Mouse (Mus musculus): ENCODE measurements around the gene Hist2h3c1. TPM values are rescaled to one million over a fixed set of nuclear protein-coding genes. Genes with fewer than 3 reads are reported as not detected.

Gene Hist2h3c1
- polyA plus RNA-seq, 1 experiment from 2014 or later: 0.42 TPM

GRCm38 (mm10) chr3:96261623-96262022 lies 15.1 kb downstream of the Hist2h3c1 start:
- Histone ChIP-seq H3K4me3 (ENCODE audit: low read depth, low read length) (no peak overlapping the region; the same call in 1 of the 2 replicates), H3K9me3 (ENCODE audit: control insufficient read depth, low read length) (no peaks in the 10 kb centered on the region), H3K27me3 (ENCODE audit: control insufficient read depth, insufficient read depth, low read length) (no peaks in the 10 kb centered on the region), H3K27ac (ENCODE audit: low read depth, low read length) (peak overlapping the region; percentile 98), H3K9ac (ENCODE audit: low read length) (peak overlapping the region; percentile 82), H3K4me2 (ENCODE audit: low read depth) (peak overlapping the region; percentile 83), H3K4me1 (ENCODE audit: control insufficient read depth, insufficient read depth, low read length) (peaks cover 13% of the 10 kb centered on the region; the same call in 1 of the 2 replicates), H3K36me3 (ENCODE audit: control insufficient read depth, insufficient read depth, low read length) (no peaks in the 10 kb centered on the region)
- WGBS: 60% methylated on average over 3 of the region's 3 CpGs
- DNase-seq (ENCODE audit: low spot score) (no peak), ATAC-seq (ENCODE audit: insufficient read depth, low FRiP score, low TSS enrichment) (no peak)

- Histone ChIP-seq H3K9ac (ENCODE audit: low read length) (peak overlapping the region; percentile 82), H3K36me3 (ENCODE audit: control insufficient read depth, insufficient read depth, low read length) (no peaks in the 10 kb centered on the region), H3K9me3 (ENCODE audit: control insufficient read depth, low read length) (no peaks in the 10 kb centered on the region), H3K4me2 (ENCODE audit: low read depth) (peak overlapping the region; percentile 83), H3K4me1 (ENCODE audit: control insufficient read depth, insufficient read depth, low read length) (peaks cover 16% of the 10 kb centered on the region; the same call in 1 of the 2 replicates), H3K27me3 (ENCODE audit: control insufficient read depth, insufficient read depth, low read length) (no peaks in the 10 kb centered on the region), H3K27ac (ENCODE audit: low read depth, low read length) (peak overlapping the region; percentile 98), H3K4me3 (ENCODE audit: low read depth, low read length) (peak overlapping the region; percentile 57)
- under 1% methylated on average over 19 of the region's 19 CpGs for WGBS
- DNase-seq (ENCODE audit: low spot score): peak; percentile 84
- peak; percentile 82 for ATAC-seq (ENCODE audit: insufficient read depth, low FRiP score, low TSS enrichment)
Observed at GRCm38 (mm10) chr3:96262216-96262875, 15.9 kb downstream of the Hist2h3c1 start.

GRCm38 (mm10) chr3:96262979-96263550 lies 16.6 kb downstream of the Hist2h3c1 start, which contains the start of gene Hist2h4:
Hist2h4 (minus strand) TSS chr3:96263311.
- peak within 1 kb of the TSS; percentile 82 for H3K9ac ChIP-seq (ENCODE audit: low read length)
- WGBS: under 1% methylated on average over 40 of the region's 40 CpGs

GRCm38 (mm10) chr3:96263558-96264403 lies 17.3 kb downstream of the Hist2h3c1 start:
- DNase-seq (ENCODE audit: low spot score) (peak; percentile 67), ATAC-seq (ENCODE audit: insufficient read depth, low FRiP score, low TSS enrichment) (no peak; the same call in 1 of the 2 replicates)
- Histone ChIP-seq H3K4me3 (ENCODE audit: low read depth, low read length) (peak overlapping the region; percentile 57), H3K36me3 (ENCODE audit: control insufficient read depth, insufficient read depth, low read length) (no peaks in the 10 kb centered on the region), H3K4me1 (ENCODE audit: control insufficient read depth, insufficient read depth, low read length) (peaks cover 19% of the 10 kb centered on the region; the same call in 1 of the 2 replicates), H3K27ac (ENCODE audit: low read depth, low read length) (peak overlapping the region; percentile 98), H3K9ac (ENCODE audit: low read length) (peak overlapping the region; percentile 82), H3K27me3 (ENCODE audit: control insufficient read depth, insufficient read depth, low read length) (no peaks in the 10 kb centered on the region), H3K9me3 (ENCODE audit: control insufficient read depth, low read length) (no peaks in the 10 kb centered on the region), H3K4me2 (ENCODE audit: low read depth) (peak overlapping the region; percentile 83)
- 9% methylated on average over 27 of the region's 27 CpGs for WGBS

More at GRCm38 (mm10) chr3:96262979-96263550, 16.6 kb downstream of the Hist2h3c1 start, which contains the start of gene Hist2h4:
- Histone ChIP-seq H3K4me3 (ENCODE audit: low read depth, low read length) (peak within 1 kb of the TSS; percentile 57), H3K27me3 (ENCODE audit: control insufficient read depth, insufficient read depth, low read length) (no peaks in the 10 kb centered on the region), H3K4me2 (ENCODE audit: low read depth) (peak within 1 kb of the TSS; percentile 83), H3K9me3 (ENCODE audit: control insufficient read depth, low read length) (no peaks in the 10 kb centered on the region), H3K27ac (ENCODE audit: low read depth, low read length) (peak within 1 kb of the TSS; percentile 98), H3K36me3 (ENCODE audit: control insufficient read depth, insufficient read depth, low read length) (no peaks in the 10 kb centered on the region), H3K4me1 (ENCODE audit: control insufficient read depth, insufficient read depth, low read length) (peaks cover 16% of the 10 kb centered on the region; the same call in 1 of the 2 replicates)
- ATAC-seq (ENCODE audit: insufficient read depth, low FRiP score, low TSS enrichment) (peak; percentile 83), DNase-seq (ENCODE audit: low spot score) (peak; percentile 94)

GRCm38 (mm10) chr3:96264404-96264949 lies 18.0 kb downstream of the Hist2h3c1 start:
- H3K36me3 ChIP-seq (ENCODE audit: control insufficient read depth, insufficient read depth, low read length): no peaks in the 10 kb centered on the region
- H3K27me3 ChIP-seq (ENCODE audit: control insufficient read depth, insufficient read depth, low read length): no peaks in the 10 kb centered on the region
- peak overlapping the region; percentile 98 for H3K27ac ChIP-seq (ENCODE audit: low read depth, low read length)
- WGBS: 76% methylated on average over 7 of the region's 7 CpGs
- peaks cover 19% of the 10 kb centered on the region; the same call in 1 of the 2 replicates for H3K4me1 ChIP-seq (ENCODE audit: control insufficient read depth, insufficient read depth, low read length)
- H3K4me2 ChIP-seq (ENCODE audit: low read depth): peak overlapping the region; percentile 83
- no peak for ATAC-seq (ENCODE audit: insufficient read depth, low FRiP score, low TSS enrichment)
- H3K4me3 ChIP-seq (ENCODE audit: low read depth, low read length): no peak overlapping the region
- no peaks in the 10 kb centered on the region for H3K9me3 ChIP-seq (ENCODE audit: control insufficient read depth, low read length)
- DNase-seq (ENCODE audit: low spot score): no peak
- H3K9ac ChIP-seq (ENCODE audit: low read length): peak overlapping the region; percentile 82

GRCm38 (mm10) chr3:96266132-96266710 lies 19.7 kb downstream of the Hist2h3c1 start:
- no peaks in the 10 kb centered on the region for H3K36me3 ChIP-seq (ENCODE audit: control insufficient read depth, insufficient read depth, low read length)
- no peak overlapping the region for H3K4me2 ChIP-seq (ENCODE audit: low read depth)
- no peaks in the 10 kb centered on the region for H3K27me3 ChIP-seq (ENCODE audit: control insufficient read depth, insufficient read depth, low read length)
- H3K9me3 ChIP-seq (ENCODE audit: control insufficient read depth, low read length): no peaks in the 10 kb centered on the region
- ATAC-seq (ENCODE audit: insufficient read depth, low FRiP score, low TSS enrichment) (no peak), DNase-seq (ENCODE audit: low spot score) (no peak)
- peaks cover 22% of the 10 kb centered on the region; the same call in 1 of the 2 replicates for H3K4me1 ChIP-seq (ENCODE audit: control insufficient read depth, insufficient read depth, low read length)
- no peak overlapping the region for H3K9ac ChIP-seq (ENCODE audit: low read length)
- H3K4me3 ChIP-seq (ENCODE audit: low read depth, low read length): no peak overlapping the region
- H3K27ac ChIP-seq (ENCODE audit: low read depth, low read length): no peak overlapping the region
- WGBS: 94% methylated on average over 8 of the region's 8 CpGs

GRCm38 (mm10) chr3:96267541-96267940 lies 21.1 kb downstream of the Hist2h3c1 start:
- no peak for ATAC-seq (ENCODE audit: insufficient read depth, low FRiP score, low TSS enrichment)
- H3K4me3 ChIP-seq (ENCODE audit: low read depth, low read length): no peak overlapping the region

More at GRCm38 (mm10) chr3:96267541-96267940, 21.1 kb downstream of the Hist2h3c1 start:
- no peak for DNase-seq (ENCODE audit: low spot score)
- Histone ChIP-seq H3K4me2 (ENCODE audit: low read depth) (no peak overlapping the region), H3K36me3 (ENCODE audit: control insufficient read depth, insufficient read depth, low read length) (no peaks in the 10 kb centered on the region), H3K9ac (ENCODE audit: low read length) (no peak overlapping the region), H3K9me3 (ENCODE audit: control insufficient read depth, low read length) (no peaks in the 10 kb centered on the region), H3K27me3 (ENCODE audit: control insufficient read depth, insufficient read depth, low read length) (no peaks in the 10 kb centered on the region), H3K4me1 (ENCODE audit: control insufficient read depth, insufficient read depth, low read length) (peaks cover 20% of the 10 kb centered on the region; the same call in 1 of the 2 replicates), H3K27ac (ENCODE audit: low read depth, low read length) (peak overlapping the region; percentile 88; the same call in 1 of the 2 replicates)
- WGBS: 90% methylated on average over 4 of the region's 4 CpGs

All from neural tube, embryonic 11.5 days (tissue).